Mouse (Mus musculus) forebrain, embryonic 13.5 days (tissue): ENCODE data around the gene Ppp1r12b. TPM values are rescaled to one million over a fixed set of nuclear protein-coding genes. Genes with fewer than 3 reads are reported as not detected.

Source experiments
- ATAC-seq: fragments of 200-750 bp; cut with Nextera tagmentation; 2 replicates; pipeline ENCODE4 v1.8.0; 2017
- H3K27ac ChIP-seq: fragments of 300-500 bp; sonication (generic); 2 replicates; pipeline ENCODE4 v1.5.1; 2015; ENCODE audit warnings: inconsistent platforms, mild to moderate bottlenecking, moderate library complexity
- H3K27me3 ChIP-seq: fragments of 300-500 bp; sonication (generic); 2 replicates; pipeline ENCODE4 v1.6.1; 2015; ENCODE audit warnings: mild to moderate bottlenecking, inconsistent platforms
- H3K36me3 ChIP-seq: fragments of 300-500 bp; sonication (generic); 2 replicates; pipeline ENCODE4 v1.6.1; 2015; ENCODE audit warnings: mild to moderate bottlenecking, inconsistent platforms; ENCODE audit not compliant: poor library complexity, severe bottlenecking
- H3K4me1 ChIP-seq: fragments of 300-500 bp; sonication (generic); 2 replicates; pipeline ENCODE4 v1.6.1; 2015; ENCODE audit warnings: inconsistent platforms
- H3K4me2 ChIP-seq: fragments of 300-500 bp; sonication (generic); 2 replicates; pipeline ENCODE4 v1.6.1; 2015; ENCODE audit warnings: inconsistent platforms, mild to moderate bottlenecking, moderate library complexity
- H3K4me3 ChIP-seq: fragments of 300-500 bp; sonication (generic); 2 replicates; pipeline ENCODE4 v1.5.1; 2015; ENCODE audit warnings: mild to moderate bottlenecking, inconsistent platforms
- H3K9ac ChIP-seq: fragments of 300-500 bp; sonication (generic); 2 replicates; pipeline ENCODE4 v1.6.1; 2015; ENCODE audit warnings: mild to moderate bottlenecking, inconsistent platforms
- H3K9me3 ChIP-seq: fragments of 300-500 bp; sonication (generic); replicated peaks from 2 replicates; pipeline ENCODE4 v1.6.1; 2016; ENCODE audit warnings: inconsistent platforms
- WGBS: fragments of 180-500 bp; shearing (Covaris S2); methylation state at CpG from one replicate; pipeline ENCODE4 v1.1.7; 2015; 5-methylcytosine and 5-hydroxymethylcytosine counted together
- polyA plus RNA-seq: library from polyadenylated mRNA; unstranded; fragments of >200 nt; fragmentation: Nextera tagmentation; extraction: Ambion mirVana; gene quantifications from 2 replicates; pipeline ENCODE4 v1.2.1, GENCODE M21; 2015

Gene Ppp1r12b
- polyA plus RNA-seq, 1 experiment from 2014 or later = 11.2 TPM

- WGBS = 92% methylated on average over 6 of the region's 6 CpGs
- Histone ChIP-seq H3K4me1 (no peaks in the 10 kb centered on the region), H3K4me3 (no peak overlapping the region), H3K9me3 (no peaks in the 10 kb centered on the region), H3K27me3 (no peaks in the 10 kb centered on the region), H3K27ac (no peak overlapping the region), H3K9ac (no peak overlapping the region), H3K36me3 (no peaks in the 10 kb centered on the region), H3K4me2 (no peak overlapping the region)
- ATAC-seq = no peak
Observed at GRCm38 (mm10) chr1:134936335-134936734, 19.4 kb downstream of the Ppp1r12b start.

GRCm38 (mm10) chr1:134932431-134932830 lies 23.3 kb downstream of the Ppp1r12b start:
- WGBS = 25% methylated on average over 7 of the region's 7 CpGs
- Histone ChIP-seq H3K27ac (no peak overlapping the region), H3K4me2 (no peak overlapping the region), H3K4me1 (no peaks in the 10 kb centered on the region), H3K9me3 (no peaks in the 10 kb centered on the region), H3K9ac (no peak overlapping the region), H3K36me3 (no peaks in the 10 kb centered on the region), H3K4me3 (no peak overlapping the region), H3K27me3 (no peaks in the 10 kb centered on the region)
- ATAC-seq = no peak

GRCm38 (mm10) chr1:134919010-134919409 lies 36.7 kb downstream of the Ppp1r12b start:
- H3K4me1 ChIP-seq = no peaks in the 10 kb centered on the region
- no peak overlapping the region for H3K4me3 ChIP-seq
- H3K4me2 ChIP-seq = no peak overlapping the region
- ATAC-seq = no peak
- no peak overlapping the region for H3K27ac ChIP-seq
- H3K27me3 ChIP-seq = no peaks in the 10 kb centered on the region
- H3K9ac ChIP-seq = no peak overlapping the region
- 95% methylated on average over 6 of the region's 6 CpGs for WGBS
- no peaks in the 10 kb centered on the region for H3K36me3 ChIP-seq
- H3K9me3 ChIP-seq = no peaks in the 10 kb centered on the region

GRCm38 (mm10) chr1:134915421-134915820 lies 40.3 kb downstream of the Ppp1r12b start:
- no peaks in the 10 kb centered on the region for H3K36me3 ChIP-seq
- H3K4me2 ChIP-seq = no peak overlapping the region
- no peak for ATAC-seq
- no peaks in the 10 kb centered on the region for H3K9me3 ChIP-seq
- H3K4me1 ChIP-seq = no peaks in the 10 kb centered on the region
- 91% methylated on average over 4 of the region's 4 CpGs for WGBS
- H3K27ac ChIP-seq = no peak overlapping the region
- H3K27me3 ChIP-seq = no peaks in the 10 kb centered on the region
- H3K4me3 ChIP-seq = no peak overlapping the region
- H3K9ac ChIP-seq = no peak overlapping the region

- Histone ChIP-seq H3K4me3 (no peak overlapping the region), H3K9me3 (no peaks in the 10 kb centered on the region), H3K4me1 (no peaks in the 10 kb centered on the region), H3K36me3 (no peaks in the 10 kb centered on the region), H3K4me2 (no peak overlapping the region), H3K9ac (no peak overlapping the region), H3K27ac (no peak overlapping the region), H3K27me3 (no peaks in the 10 kb centered on the region)
- no peak for ATAC-seq
- WGBS = 91% methylated on average over 4 of the region's 4 CpGs
Observed at GRCm38 (mm10) chr1:134913535-134913934, 42.2 kb downstream of the Ppp1r12b start.

- 89% methylated on average over 4 of the region's 4 CpGs for WGBS
- H3K27ac ChIP-seq = no peak overlapping the region
- no peak overlapping the region for H3K9ac ChIP-seq
- no peak overlapping the region for H3K4me3 ChIP-seq
- no peaks in the 10 kb centered on the region for H3K9me3 ChIP-seq
- ATAC-seq = no peak
- no peaks in the 10 kb centered on the region for H3K27me3 ChIP-seq
- H3K4me2 ChIP-seq = no peak overlapping the region
- no peaks in the 10 kb centered on the region for H3K4me1 ChIP-seq
- no peaks in the 10 kb centered on the region for H3K36me3 ChIP-seq
Observed at GRCm38 (mm10) chr1:134911892-134912291, 43.9 kb downstream of the Ppp1r12b start.

GRCm38 (mm10) chr1:134910037-134910436 lies 45.7 kb downstream of the Ppp1r12b start:
- H3K9me3 ChIP-seq = no peaks in the 10 kb centered on the region
- 24% methylated on average over 3 of the region's 3 CpGs for WGBS
- no peak overlapping the region for H3K9ac ChIP-seq
- H3K4me3 ChIP-seq = no peak overlapping the region
- no peaks in the 10 kb centered on the region for H3K4me1 ChIP-seq
- H3K27me3 ChIP-seq = no peaks in the 10 kb centered on the region
- H3K36me3 ChIP-seq = no peaks in the 10 kb centered on the region
- H3K27ac ChIP-seq = no peak overlapping the region
- ATAC-seq = no peak
- H3K4me2 ChIP-seq = no peak overlapping the region

GRCm38 (mm10) chr1:134909442-134909841 lies 46.3 kb downstream of the Ppp1r12b start:
- H3K4me2 ChIP-seq = no peak overlapping the region
- no peaks in the 10 kb centered on the region for H3K9me3 ChIP-seq
- no peaks in the 10 kb centered on the region for H3K4me1 ChIP-seq
- no peak overlapping the region for H3K9ac ChIP-seq
- no peaks in the 10 kb centered on the region for H3K27me3 ChIP-seq
- H3K4me3 ChIP-seq = no peak overlapping the region
- no peaks in the 10 kb centered on the region for H3K36me3 ChIP-seq
- no peak overlapping the region for H3K27ac ChIP-seq
- no peak for ATAC-seq
- WGBS = 75% methylated on average over 9 of the region's 9 CpGs

- 81% methylated on average over 3 of the region's 3 CpGs for WGBS
- no peaks in the 10 kb centered on the region for H3K27me3 ChIP-seq
- no peak for ATAC-seq
- no peak overlapping the region for H3K27ac ChIP-seq
- no peak overlapping the region for H3K4me3 ChIP-seq
- no peaks in the 10 kb centered on the region for H3K36me3 ChIP-seq
- no peaks in the 10 kb centered on the region for H3K4me1 ChIP-seq
- H3K4me2 ChIP-seq = no peak overlapping the region
- no peaks in the 10 kb centered on the region for H3K9me3 ChIP-seq
- H3K9ac ChIP-seq = no peak overlapping the region
Observed at GRCm38 (mm10) chr1:134902051-134902619, 53.6 kb downstream of the Ppp1r12b start.

GRCm38 (mm10) chr1:134896008-134896407 lies 59.7 kb downstream of the Ppp1r12b start:
- WGBS = 95% methylated on average over 6 of the region's 6 CpGs
- H3K4me1 ChIP-seq = no peaks in the 10 kb centered on the region
- H3K4me3 ChIP-seq = no peak overlapping the region
- no peak overlapping the region for H3K4me2 ChIP-seq
- peaks cover 19% of the 10 kb centered on the region for H3K36me3 ChIP-seq
- no peaks in the 10 kb centered on the region for H3K27me3 ChIP-seq
- H3K27ac ChIP-seq = no peak overlapping the region
- H3K9ac ChIP-seq = no peak overlapping the region
- ATAC-seq = no peak
- H3K9me3 ChIP-seq = no peaks in the 10 kb centered on the region

- no peaks in the 10 kb centered on the region for H3K9me3 ChIP-seq
- 90% methylated on average over 3 of the region's 3 CpGs for WGBS
- H3K4me2 ChIP-seq = no peak overlapping the region
- no peak for ATAC-seq
- no peak overlapping the region for H3K9ac ChIP-seq
- H3K4me1 ChIP-seq = no peaks in the 10 kb centered on the region
- no peak overlapping the region for H3K27ac ChIP-seq
- H3K36me3 ChIP-seq = peaks cover 21% of the 10 kb centered on the region
- H3K27me3 ChIP-seq = no peaks in the 10 kb centered on the region
- H3K4me3 ChIP-seq = no peak overlapping the region
Observed at GRCm38 (mm10) chr1:134894803-134895202, 60.9 kb downstream of the Ppp1r12b start.

- H3K9me3 ChIP-seq = no peaks in the 10 kb centered on the region
- H3K4me2 ChIP-seq = no peak overlapping the region
- H3K4me3 ChIP-seq = no peak overlapping the region
- ATAC-seq = no peak
- H3K9ac ChIP-seq = no peak overlapping the region
- H3K4me1 ChIP-seq = no peaks in the 10 kb centered on the region
- no peak overlapping the region for H3K27ac ChIP-seq
- 94% methylated on average over 5 of the region's 5 CpGs for WGBS
- H3K36me3 ChIP-seq = peaks cover 24% of the 10 kb centered on the region
- H3K27me3 ChIP-seq = no peaks in the 10 kb centered on the region
Observed at GRCm38 (mm10) chr1:134891916-134892315, 63.8 kb downstream of the Ppp1r12b start.

GRCm38 (mm10) chr1:134889629-134890028 lies 66.1 kb downstream of the Ppp1r12b start:
- H3K4me2 ChIP-seq = no peak overlapping the region
- no peaks in the 10 kb centered on the region for H3K4me1 ChIP-seq
- no peaks in the 10 kb centered on the region for H3K9me3 ChIP-seq
- no peak overlapping the region for H3K4me3 ChIP-seq
- 91% methylated on average over 6 of the region's 6 CpGs for WGBS
- H3K27me3 ChIP-seq = no peaks in the 10 kb centered on the region
- H3K27ac ChIP-seq = no peak overlapping the region
- no peak overlapping the region for H3K9ac ChIP-seq
- no peak for ATAC-seq
- H3K36me3 ChIP-seq = peaks cover 23% of the 10 kb centered on the region
